Mouse (Mus musculus) limb, embryonic 15.5 days (tissue): ENCODE measurements around the gene Pde6h. TPM values are rescaled to one million over a fixed set of nuclear protein-coding genes. Genes with fewer than 3 reads are reported as not detected.
A peak's percentile ranks its signal among the peaks of the same experiment; 100 is the strongest.

Source experiments
- ATAC-seq: fragments of 200-750 bp; cut with Nextera tagmentation; 2 replicates; pipeline ENCODE4 v1.8.0; 2017; ENCODE audit warnings: low read depth, moderate TSS enrichment; ENCODE audit not compliant: insufficient number of reproducible peaks, low FRiP score, low TSS enrichment
- H3K27ac ChIP-seq: fragments of 300-500 bp; sonication (generic); 2 replicates; pipeline ENCODE4 v1.5.1; 2015; ENCODE audit warnings: moderate library complexity, mild to moderate bottlenecking, inconsistent platforms
- H3K27me3 ChIP-seq: fragments of 300-500 bp; sonication (generic); 2 replicates; pipeline ENCODE4 v1.6.1; 2015; ENCODE audit warnings: inconsistent platforms
- H3K36me3 ChIP-seq: fragments of 300-500 bp; sonication (generic); 2 replicates; pipeline ENCODE4 v1.6.1; 2015; ENCODE audit warnings: inconsistent platforms
- H3K4me1 ChIP-seq: fragments of 300-500 bp; sonication (generic); 2 replicates; pipeline ENCODE4 v1.6.1; 2015; ENCODE audit warnings: inconsistent platforms
- H3K4me2 ChIP-seq: fragments of 300-500 bp; sonication (generic); 2 replicates; pipeline ENCODE4 v1.6.1; 2015; ENCODE audit warnings: mild to moderate bottlenecking, inconsistent platforms
- H3K4me3 ChIP-seq: fragments of 300-500 bp; sonication (generic); 2 replicates; pipeline ENCODE4 v1.5.1; 2015; ENCODE audit warnings: mild to moderate bottlenecking, inconsistent platforms
- H3K9ac ChIP-seq: fragments of 300-500 bp; sonication (generic); 2 replicates; pipeline ENCODE4 v1.6.1; 2015; ENCODE audit warnings: inconsistent platforms
- H3K9me3 ChIP-seq: fragments of 300-500 bp; sonication (generic); 2 replicates; pipeline ENCODE4 v1.6.1; 2016; ENCODE audit warnings: inconsistent platforms
- WGBS: fragments of 180-500 bp; shearing (Covaris S2); methylation state at CpG from one replicate; pipeline ENCODE4 v1.1.7; 2015; 5-methylcytosine and 5-hydroxymethylcytosine counted together
- polyA plus RNA-seq: library from polyadenylated mRNA; unstranded; fragments of >200 nt; fragmentation: Nextera tagmentation; extraction: Ambion mirVana; gene quantifications from 2 replicates; pipeline ENCODE4 v1.2.1, GENCODE M21; 2015

The Pde6h gene
- polyA plus RNA-seq, 1 experiment from 2014 or later = 0.19 TPM

DNA sequence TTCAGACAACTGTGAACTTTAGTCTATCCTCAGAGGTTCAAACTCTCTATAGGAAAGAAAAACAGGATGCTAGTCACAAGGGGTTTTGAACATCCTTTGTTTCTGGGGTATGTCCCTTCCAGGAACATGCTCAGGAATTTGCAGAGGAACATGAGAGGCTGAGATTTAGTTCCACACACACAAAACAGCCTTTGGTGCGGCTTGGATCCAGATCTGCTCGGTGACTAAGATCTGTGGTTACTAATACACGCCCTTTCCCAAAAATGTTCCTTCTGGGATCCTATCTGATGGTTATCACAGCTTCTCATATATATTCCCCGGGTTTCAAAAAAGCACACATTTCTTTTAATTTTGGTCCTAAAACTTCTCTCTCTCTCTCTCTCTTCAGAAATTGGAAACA, 25.8 kb upstream of the Pde6h start:
- H3K36me3 ChIP-seq = no peaks in the 10 kb centered on the region
- H3K4me2 ChIP-seq = no peak overlapping the region
- peaks cover 18% of the 10 kb centered on the region; the same call in 1 of the 2 replicates for H3K4me1 ChIP-seq
- H3K9me3 ChIP-seq = no peaks in the 10 kb centered on the region
- H3K27ac ChIP-seq = peak overlapping the region; percentile 63
- H3K9ac ChIP-seq = no peak overlapping the region
- no peaks in the 10 kb centered on the region for H3K27me3 ChIP-seq
- no peak overlapping the region for H3K4me3 ChIP-seq
- ATAC-seq = no peak
- 53% methylated on average over 4 of the region's 4 CpGs for WGBS

DNA sequence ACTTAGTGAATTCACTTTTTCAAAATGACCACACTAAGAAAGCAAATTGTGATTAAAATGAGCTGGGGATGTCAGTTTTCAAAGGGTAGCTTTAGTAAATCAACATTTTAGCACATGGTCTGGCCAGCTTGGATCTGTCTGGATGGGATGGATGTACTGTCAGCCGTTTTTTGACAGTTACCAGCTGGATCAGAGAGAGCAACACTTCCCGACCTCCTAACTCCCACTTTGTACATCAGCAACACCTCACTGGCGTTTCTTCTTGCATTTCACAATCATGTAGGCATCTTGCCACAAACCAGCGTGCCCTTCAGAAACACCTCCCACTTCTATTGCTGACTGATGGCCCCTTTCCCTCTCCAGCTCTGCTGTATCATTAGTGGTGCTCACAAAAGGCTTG, 25.4 kb upstream of the Pde6h start:
- WGBS = 20% methylated on average over 4 of the region's 4 CpGs
- Histone ChIP-seq H3K27ac (peak overlapping the region; percentile 63; the same call in 1 of the 2 replicates), H3K9me3 (no peaks in the 10 kb centered on the region), H3K4me3 (no peak overlapping the region), H3K27me3 (no peaks in the 10 kb centered on the region), H3K9ac (no peak overlapping the region), H3K4me1 (peaks cover 18% of the 10 kb centered on the region; the same call in 1 of the 2 replicates), H3K36me3 (no peaks in the 10 kb centered on the region), H3K4me2 (no peak overlapping the region)
- no peak for ATAC-seq

GRCm38 (mm10) chr6:136898954-136899353, 24.7 kb upstream of the Pde6h start:
- H3K27ac ChIP-seq = no peak overlapping the region
- peaks cover 18% of the 10 kb centered on the region; the same call in 1 of the 2 replicates for H3K4me1 ChIP-seq
- 77% methylated on average over 2 of the region's 2 CpGs for WGBS
- no peak overlapping the region for H3K4me3 ChIP-seq
- H3K4me2 ChIP-seq = no peak overlapping the region
- no peaks in the 10 kb centered on the region for H3K27me3 ChIP-seq
- H3K9ac ChIP-seq = no peak overlapping the region
- no peaks in the 10 kb centered on the region for H3K36me3 ChIP-seq
- H3K9me3 ChIP-seq = no peaks in the 10 kb centered on the region
- no peak for ATAC-seq

- Histone ChIP-seq H3K9me3 (no peaks in the 10 kb centered on the region), H3K27ac (no peak overlapping the region), H3K4me1 (peaks cover 8% of the 10 kb centered on the region; the same call in 1 of the 2 replicates), H3K4me3 (no peak overlapping the region), H3K36me3 (no peaks in the 10 kb centered on the region), H3K27me3 (no peaks in the 10 kb centered on the region), H3K4me2 (no peak overlapping the region), H3K9ac (no peak overlapping the region)
- ATAC-seq = no peak
- WGBS = 65% methylated on average over 4 of the region's 4 CpGs
Observed at GRCm38 (mm10) chr6:136900369-136901009, 23.1 kb upstream of the Pde6h start.

DNA sequence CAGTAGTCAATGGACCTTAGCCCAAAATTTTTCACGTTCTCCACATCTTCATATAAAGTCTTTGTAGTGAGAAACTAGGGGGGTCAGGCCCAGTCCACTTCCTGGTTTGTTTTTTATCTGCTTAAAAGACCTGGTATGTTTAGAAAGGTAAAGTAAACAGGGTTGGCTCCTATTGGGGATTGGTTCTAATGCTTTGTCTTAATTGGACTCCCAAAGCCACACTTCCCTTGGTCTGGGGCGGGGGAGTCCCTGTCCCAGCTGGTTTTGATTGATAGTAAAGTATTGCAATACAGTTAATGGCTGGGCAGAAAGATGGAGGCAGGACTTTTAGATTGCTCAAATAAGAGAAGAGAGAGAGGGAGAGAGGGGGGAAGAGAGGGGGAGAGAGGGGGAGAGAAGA, 22.6 kb upstream of the Pde6h start:
- Histone ChIP-seq H3K4me3 (no peak overlapping the region), H3K36me3 (no peaks in the 10 kb centered on the region), H3K4me1 (peaks cover 9% of the 10 kb centered on the region; the same call in 1 of the 2 replicates), H3K4me2 (no peak overlapping the region), H3K27me3 (no peaks in the 10 kb centered on the region), H3K27ac (no peak overlapping the region), H3K9ac (no peak overlapping the region), H3K9me3 (no peaks in the 10 kb centered on the region)
- 45% methylated on average over 2 of the region's 2 CpGs for WGBS
- ATAC-seq = no peak

- no peaks in the 10 kb centered on the region for H3K36me3 ChIP-seq
- no peak overlapping the region for H3K4me3 ChIP-seq
- 87% methylated on average over 9 of the region's 9 CpGs for WGBS
- no peaks in the 10 kb centered on the region for H3K9me3 ChIP-seq
- no peak overlapping the region for H3K27ac ChIP-seq
- peaks cover 11% of the 10 kb centered on the region; the same call in 1 of the 2 replicates for H3K4me1 ChIP-seq
- no peak overlapping the region for H3K4me2 ChIP-seq
- no peak overlapping the region for H3K9ac ChIP-seq
- H3K27me3 ChIP-seq = no peaks in the 10 kb centered on the region
- ATAC-seq = no peak
Observed at GRCm38 (mm10) chr6:136902527-136902926, 21.1 kb upstream of the Pde6h start.

- 0 out of 2 replicates have a peak, but pooled peaks cover 3% of the 10 kb centered on the region for H3K4me1 ChIP-seq
Observed at GRCm38 (mm10) chr6:136903885-136904470, 19.7 kb upstream of the Pde6h start.

GRCm38 (mm10) chr6:136906283-136906936, 17.2 kb upstream of the Pde6h start:
- H3K4me3 ChIP-seq = no peak overlapping the region
- no peak overlapping the region for H3K9ac ChIP-seq
- WGBS = 80% methylated on average over 19 of the region's 19 CpGs
- ATAC-seq = 0 out of 2 replicates have a peak, but pooled peaks have one; percentile 57
- H3K4me1 ChIP-seq = peaks cover 12% of the 10 kb centered on the region
- no peaks in the 10 kb centered on the region for H3K27me3 ChIP-seq
- H3K9me3 ChIP-seq = no peaks in the 10 kb centered on the region
- H3K27ac ChIP-seq = peak overlapping the region; percentile 22; the same call in 1 of the 2 replicates
- no peak overlapping the region for H3K4me2 ChIP-seq
- H3K36me3 ChIP-seq = no peaks in the 10 kb centered on the region

More at GRCm38 (mm10) chr6:136903885-136904470, 19.7 kb upstream of the Pde6h start:
- Histone ChIP-seq H3K4me3 (no peak overlapping the region), H3K4me2 (no peak overlapping the region), H3K36me3 (no peaks in the 10 kb centered on the region), H3K27me3 (no peaks in the 10 kb centered on the region), H3K9ac (no peak overlapping the region), H3K9me3 (no peaks in the 10 kb centered on the region), H3K27ac (no peak overlapping the region)
- 74% methylated on average over 8 of the region's 8 CpGs for WGBS
- no peak for ATAC-seq

DNA sequence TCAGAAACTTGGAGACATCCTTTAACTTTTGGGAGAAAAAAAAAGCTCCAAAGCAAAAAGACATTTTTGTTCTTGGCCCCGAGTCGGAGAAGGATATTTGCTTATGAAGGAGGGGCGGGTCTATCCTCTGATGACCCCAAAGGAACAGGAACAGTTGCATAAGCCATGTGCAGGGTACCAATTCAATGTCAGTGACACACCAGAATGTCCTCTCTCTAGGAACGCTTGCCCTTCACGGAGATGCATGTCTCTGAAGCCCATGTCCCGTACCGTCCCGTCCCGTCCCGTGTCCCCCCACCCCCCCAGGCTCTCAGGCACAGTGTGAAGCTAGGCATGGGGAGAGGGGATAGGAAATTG, 16.7 kb upstream of the Pde6h start:
- no peak overlapping the region for H3K27ac ChIP-seq
- H3K36me3 ChIP-seq = no peaks in the 10 kb centered on the region
- no peak overlapping the region for H3K4me3 ChIP-seq
- peaks cover 12% of the 10 kb centered on the region for H3K4me1 ChIP-seq
- 78% methylated on average over 10 of the region's 10 CpGs for WGBS
- H3K4me2 ChIP-seq = no peak overlapping the region
- H3K9ac ChIP-seq = no peak overlapping the region
- no peaks in the 10 kb centered on the region for H3K9me3 ChIP-seq
- no peaks in the 10 kb centered on the region for H3K27me3 ChIP-seq
- ATAC-seq = no peak

- H3K4me2 ChIP-seq = no peak overlapping the region
- H3K4me3 ChIP-seq = no peak overlapping the region
- peaks cover 24% of the 10 kb centered on the region for H3K4me1 ChIP-seq
- 54% methylated on average over 9 of the region's 9 CpGs for WGBS
- H3K27me3 ChIP-seq = no peaks in the 10 kb centered on the region
- peak overlapping the region; percentile 43; the same call in 1 of the 2 replicates for H3K27ac ChIP-seq
- H3K36me3 ChIP-seq = no peaks in the 10 kb centered on the region
- H3K9ac ChIP-seq = no peak overlapping the region
- ATAC-seq = no peak
- H3K9me3 ChIP-seq = no peaks in the 10 kb centered on the region
Observed at GRCm38 (mm10) chr6:136910247-136910890, 13.3 kb upstream of the Pde6h start.

- Histone ChIP-seq H3K9ac (no peak overlapping the region), H3K4me1 (peaks cover 26% of the 10 kb centered on the region), H3K27me3 (no peaks in the 10 kb centered on the region), H3K9me3 (no peaks in the 10 kb centered on the region), H3K4me2 (no peak overlapping the region), H3K36me3 (no peaks in the 10 kb centered on the region), H3K4me3 (no peak overlapping the region), H3K27ac (0 out of 2 replicates have a peak overlapping the region, but pooled peaks have one; percentile 27)
- ATAC-seq = no peak
- WGBS = 8% methylated on average over 1 of the region's 2 CpGs
Observed at GRCm38 (mm10) chr6:136912751-136913265, 10.8 kb upstream of the Pde6h start.
